Mouse (Mus musculus): ENCODE data around the gene Trio.

The Trio gene

DNA sequence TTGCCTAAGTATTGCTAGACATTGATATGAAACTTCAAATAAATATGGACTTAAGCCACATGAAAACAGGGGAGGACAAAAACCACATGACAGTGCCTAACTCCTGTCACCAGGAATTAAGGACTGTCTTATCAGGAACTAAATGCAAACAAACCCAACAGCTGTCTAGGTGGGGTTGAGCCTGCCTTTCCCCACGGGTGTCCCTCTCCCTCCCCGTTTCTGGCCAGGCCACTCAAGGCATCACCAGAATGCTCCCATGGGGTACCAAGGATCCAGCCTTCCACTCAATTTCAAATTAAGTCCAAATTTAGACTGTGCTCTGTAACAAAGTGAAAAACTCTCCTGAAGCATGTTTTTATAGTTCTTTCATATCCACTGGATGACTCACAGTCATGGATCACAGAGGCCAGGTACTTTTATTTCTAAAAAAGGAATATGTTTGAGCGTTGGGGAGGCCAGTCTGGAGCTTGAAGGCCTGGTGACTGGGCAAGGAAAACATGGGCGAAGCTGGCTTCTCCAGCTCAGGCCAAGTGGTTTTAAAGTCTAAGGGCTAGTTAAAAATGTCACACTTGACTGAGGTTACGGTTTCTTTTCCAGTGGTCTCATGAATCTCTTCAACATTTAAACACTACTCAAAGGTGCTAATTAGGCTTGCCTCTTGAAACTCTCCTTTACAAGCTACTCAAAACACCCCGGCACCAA lies 33.6 kb downstream of the Trio start:
- DNase-seq (ENCODE audit: low spot score), result no peak

DNA sequence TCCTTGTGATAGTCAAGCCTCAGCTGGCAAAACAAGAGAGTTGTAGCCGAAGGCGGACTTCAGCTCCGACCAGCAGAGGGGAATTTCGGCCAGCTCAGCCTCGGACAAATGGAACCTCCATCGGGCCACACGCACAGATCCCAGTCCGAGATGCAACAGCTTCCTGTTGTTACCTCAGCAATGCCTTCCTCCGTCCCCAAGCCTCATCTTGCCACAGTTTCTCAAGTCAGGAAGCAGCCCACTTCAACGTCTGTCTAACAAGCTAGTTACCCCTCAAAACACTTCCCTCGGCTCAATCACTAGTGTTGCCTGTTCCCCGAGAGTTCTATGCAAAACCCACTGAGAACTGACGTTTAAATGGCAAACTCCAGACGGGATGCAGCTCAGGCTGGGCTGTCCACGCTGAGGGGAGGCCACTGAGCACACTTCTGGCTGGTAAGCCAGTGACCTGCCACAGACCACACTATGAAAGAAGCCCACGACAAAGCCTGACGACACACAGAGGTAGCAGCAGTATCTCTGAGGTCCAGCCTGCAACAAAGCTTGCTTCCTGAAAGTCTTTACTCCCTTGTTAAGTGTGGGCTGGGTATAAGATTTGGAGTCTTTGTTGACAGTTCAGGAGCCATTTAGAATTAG lies 34.5 kb downstream of the Trio start:
- no peak for DNase-seq (ENCODE audit: low spot score)

DNA sequence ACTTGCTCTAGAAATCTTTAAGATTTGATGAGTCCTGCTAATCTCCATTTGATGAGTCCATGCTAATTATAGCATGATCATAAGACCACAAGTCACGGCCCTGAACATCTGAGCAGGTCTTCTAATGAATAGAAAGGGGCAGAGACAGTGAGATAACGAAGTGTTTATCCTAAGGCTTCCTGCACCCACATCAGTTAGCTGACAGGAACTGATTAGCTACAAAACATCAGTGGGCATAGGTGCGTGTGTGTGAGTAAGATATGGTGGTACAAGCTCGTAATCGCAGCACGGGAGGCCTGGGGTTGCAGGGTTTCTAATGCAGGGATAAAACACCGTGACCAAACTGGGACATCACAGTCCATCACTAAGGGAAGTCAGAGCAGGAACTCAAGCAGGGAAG lies 37.7 kb downstream of the Trio start:
- no peak for DNase-seq (ENCODE audit: low spot score)

DNA sequence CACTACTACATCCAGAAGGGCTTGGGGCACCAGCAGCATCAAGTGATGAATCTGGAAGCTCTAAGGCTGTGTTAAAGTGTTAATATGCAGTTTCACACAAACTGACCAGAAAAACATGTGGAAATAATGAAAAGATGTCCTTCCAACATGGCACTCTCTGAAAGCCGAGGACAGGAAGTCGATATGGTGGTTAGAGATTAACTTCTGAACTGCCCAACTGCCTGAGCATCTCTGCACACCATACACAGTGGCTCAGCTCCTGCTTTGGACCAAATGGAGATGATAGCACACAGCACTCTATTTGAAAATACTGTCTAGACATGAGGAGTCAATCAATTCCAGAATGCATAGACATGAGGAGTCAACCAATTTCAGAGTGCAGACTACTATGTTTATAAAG lies 40.8 kb downstream of the Trio start:
- DNase-seq (ENCODE audit: low spot score), result no peak

DNA sequence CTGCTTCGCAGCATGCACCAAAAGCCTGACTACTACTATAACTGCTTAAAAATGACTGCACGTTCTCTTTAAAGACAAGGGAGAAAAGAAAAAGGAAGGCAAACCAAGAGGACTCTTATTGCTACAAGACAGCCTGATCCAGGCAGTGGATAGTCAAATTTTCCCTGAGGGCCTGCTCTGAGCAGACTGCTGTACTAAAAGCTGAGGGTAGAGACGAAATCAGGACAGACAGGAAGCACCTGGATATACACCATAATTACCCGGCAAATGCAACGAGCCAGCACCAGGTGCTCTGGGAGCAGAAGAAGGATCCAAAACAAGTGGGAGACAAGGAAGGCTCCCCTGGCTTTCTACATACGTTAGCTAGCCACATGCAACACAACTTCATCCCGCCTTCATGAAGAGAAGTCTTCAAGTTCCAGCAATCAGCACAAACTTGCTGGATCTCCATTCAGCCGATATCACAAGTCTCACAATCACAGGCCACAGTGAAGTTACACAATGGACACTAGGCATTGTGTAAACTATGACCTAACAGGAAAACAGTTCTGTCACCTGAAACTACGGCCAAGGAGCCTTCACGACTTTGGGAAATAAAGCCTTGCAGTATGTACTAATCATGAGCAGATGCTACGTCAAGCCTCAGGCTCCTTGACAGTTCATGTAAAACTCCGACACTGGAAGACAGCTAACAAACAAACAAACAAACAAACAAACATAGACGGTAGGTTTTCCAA lies 43.7 kb downstream of the Trio start:
- DNase-seq (ENCODE audit: low spot score), result no peak

DNA sequence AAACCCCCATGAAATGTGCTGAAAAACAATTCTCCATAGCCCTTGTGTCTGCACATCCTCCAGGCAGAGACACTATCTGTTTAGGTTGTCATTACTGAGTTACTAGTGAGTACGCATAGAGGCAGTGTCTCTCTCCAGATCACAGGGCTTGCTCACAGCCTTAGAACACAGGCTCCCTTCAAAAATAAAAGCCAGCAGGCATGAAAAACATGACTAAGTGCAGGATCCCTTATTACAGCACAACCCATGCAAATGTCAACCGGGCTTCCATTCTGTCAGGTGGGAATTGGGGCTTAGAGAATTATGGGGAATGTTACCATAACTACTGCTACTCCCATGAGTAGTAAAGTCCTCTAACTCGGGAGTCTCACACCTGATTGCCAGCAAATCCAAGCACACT lies 44.4 kb downstream of the Trio start:
- no peak for DNase-seq (ENCODE audit: low spot score)

DNA sequence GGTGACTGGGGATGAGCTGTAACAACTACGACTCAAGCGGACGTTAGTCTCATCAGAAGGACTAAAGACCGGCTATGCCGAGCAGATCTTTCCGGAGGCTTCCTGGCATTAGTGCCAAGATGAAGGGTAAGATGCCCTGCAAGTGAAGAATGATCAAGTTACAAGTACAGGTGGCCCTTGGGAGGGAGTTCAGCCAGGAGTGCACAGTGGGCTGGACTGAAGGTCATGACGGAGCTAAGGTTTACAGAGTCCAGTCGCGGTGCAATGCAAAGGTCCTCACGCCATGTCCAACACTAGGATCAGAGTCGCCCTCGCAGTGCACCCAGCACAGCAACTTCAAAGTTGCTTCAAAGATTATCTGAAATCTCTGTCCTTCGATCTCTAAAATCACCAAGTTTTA lies 45.2 kb downstream of the Trio start:
- no peak for DNase-seq (ENCODE audit: low spot score)

DNA sequence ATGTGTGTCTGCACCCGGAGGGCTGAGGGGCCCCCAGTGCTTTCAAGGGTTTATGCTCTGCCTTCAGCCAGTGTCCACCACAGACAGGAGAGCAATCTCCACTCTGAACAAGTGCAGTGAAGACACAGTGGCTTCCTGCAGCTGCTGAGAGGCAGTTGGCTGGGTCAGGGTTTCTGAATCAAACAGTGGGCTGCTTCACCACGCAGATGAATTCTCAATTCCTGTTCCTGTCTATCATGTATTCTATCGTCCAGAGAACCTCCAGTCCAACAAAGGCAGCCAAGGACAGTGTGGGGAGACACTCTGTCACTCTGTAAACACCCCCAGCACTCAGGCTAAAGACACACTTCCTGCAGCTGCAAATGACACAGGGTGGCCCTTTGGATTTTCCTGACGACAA lies 48.7 kb downstream of the Trio start:
- DNase-seq (ENCODE audit: low spot score), result no peak

DNA sequence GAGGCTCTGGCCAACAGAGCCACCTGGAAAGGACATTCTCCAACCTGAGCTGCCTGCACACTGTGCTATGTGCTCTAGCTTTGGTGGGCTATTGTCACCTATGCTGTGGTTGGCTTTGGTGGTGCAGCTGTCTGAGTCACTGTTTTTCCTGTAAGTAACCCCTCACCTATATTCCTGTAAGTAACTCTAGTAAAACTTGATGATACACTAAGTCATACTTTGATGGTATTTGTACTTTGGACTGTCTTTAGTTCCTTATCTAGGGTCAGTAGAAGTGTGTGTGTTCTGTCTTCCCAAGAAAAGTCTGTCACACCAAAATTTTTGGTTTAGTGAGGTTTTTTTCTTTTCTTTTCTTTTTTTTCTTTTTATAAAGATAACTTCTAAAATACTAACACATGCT lies 49.3 kb downstream of the Trio start:
- no peak for DNase-seq (ENCODE audit: low spot score)

DNA sequence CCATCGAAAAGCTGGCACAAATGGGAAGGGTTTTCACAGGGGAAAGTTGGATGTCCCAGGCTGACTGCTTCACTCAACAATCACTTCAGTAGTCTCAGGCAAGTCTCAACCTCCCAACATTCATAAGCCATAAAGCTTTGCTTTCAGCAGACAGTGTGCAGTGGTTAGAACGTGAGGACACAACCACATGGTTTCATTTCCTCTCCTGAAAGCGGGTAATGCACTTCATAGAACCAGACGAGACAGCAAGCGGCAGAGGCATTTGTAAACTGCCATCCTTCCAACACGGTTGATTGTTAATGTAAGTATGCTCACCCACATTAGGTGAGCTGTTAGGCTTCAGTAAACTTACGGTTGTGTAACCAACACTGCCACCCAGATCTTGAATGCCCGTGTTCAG lies 51.0 kb downstream of the Trio start:
- no peak for DNase-seq (ENCODE audit: low spot score)

DNA sequence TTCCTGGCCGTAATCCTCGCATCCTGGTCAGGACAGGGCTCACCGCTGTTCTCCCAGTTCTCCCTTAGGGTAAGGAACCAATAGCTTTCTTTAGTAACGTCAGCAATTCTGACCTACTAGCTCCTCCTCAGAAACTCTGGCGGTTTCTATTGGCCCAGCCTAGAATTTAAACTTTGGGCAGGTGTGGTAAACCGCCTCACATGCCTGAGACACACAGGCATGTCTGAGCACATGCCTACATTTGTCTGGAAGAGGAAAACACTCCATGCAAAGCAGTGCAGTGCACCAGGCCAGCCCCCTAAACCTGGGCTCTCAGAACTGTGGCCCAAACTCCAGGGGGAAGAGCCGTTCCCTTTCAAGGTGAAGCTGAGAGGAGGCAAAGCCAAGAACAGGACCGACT lies 57.5 kb downstream of the Trio start:
- DNase-seq (ENCODE audit: low spot score), result no peak

DNA sequence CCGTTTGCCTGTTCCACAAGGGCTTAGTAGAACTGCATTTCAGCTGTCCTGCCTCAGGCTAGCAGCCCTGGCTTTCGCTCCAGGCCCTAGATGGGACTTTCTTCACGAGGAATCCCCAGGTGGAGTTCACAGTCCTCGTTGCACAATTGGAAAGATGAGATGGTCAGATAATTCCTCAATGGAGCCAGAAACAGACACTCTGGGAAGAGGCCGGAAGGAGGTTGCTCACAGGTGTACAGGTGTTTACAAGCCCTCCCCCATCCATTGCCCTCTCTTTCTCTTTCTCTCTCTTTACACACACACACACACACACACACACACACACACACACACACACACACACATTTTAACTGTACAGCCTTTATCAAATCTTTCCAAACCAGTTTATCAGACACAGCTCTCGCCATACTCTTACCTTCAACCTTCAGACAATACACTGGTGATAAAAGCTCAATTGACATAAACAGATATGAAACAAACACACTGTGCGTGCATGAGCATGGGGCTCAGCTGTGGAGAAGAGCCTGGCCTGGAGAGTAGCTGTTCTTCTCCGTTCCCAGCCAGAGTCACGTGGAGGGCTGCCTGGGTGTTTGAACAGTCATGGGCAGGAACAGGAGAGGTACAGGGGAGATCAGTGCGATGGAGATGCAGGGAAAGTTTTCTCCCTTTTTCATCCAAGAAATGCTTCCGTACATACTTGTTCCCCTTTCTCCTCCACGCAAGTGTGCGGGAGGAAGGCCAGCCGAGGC lies 58.3 kb downstream of the Trio start:
- no peak for DNase-seq (ENCODE audit: low spot score)

DNA sequence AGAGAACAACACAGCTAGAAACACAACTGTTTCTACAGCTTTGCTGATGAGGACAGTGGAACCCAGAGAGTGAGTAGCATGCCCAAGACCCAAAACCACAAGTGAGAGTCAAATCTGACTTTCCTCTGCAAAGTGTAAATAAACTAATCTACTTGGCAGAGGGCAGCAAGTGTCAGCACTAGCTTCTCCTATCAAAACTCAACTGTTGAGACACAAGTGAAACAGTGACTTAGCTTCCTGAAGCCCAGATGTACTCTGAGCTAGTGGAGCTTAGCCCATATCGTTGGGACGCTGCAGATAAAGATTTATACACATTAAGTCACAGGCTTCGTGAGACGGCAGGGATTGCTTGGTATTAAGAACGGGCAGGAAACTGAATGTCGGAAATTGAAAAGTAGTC lies 60.8 kb downstream of the Trio start:
- DNase-seq (ENCODE audit: low spot score), result no peak

DNA sequence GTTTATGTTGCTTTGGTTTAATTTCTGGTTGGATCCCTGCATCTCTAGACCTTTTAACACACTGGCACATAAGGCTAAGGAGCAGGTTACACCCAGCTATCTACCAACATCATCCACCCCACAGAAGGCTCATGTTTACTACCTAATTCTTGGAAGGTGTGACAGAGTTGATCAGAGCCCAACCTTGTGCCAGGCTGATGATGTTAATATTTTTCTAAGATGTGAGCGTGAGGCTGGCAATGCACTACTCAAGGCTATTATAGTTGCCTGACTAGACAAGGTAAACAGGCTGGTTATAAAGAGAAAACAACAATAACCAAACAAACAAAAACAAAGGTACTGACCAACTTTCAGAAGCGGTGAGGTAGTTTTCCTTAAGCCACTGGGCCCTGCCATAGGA lies 62.1 kb downstream of the Trio start:
- no peak for DNase-seq (ENCODE audit: low spot score)

DNA sequence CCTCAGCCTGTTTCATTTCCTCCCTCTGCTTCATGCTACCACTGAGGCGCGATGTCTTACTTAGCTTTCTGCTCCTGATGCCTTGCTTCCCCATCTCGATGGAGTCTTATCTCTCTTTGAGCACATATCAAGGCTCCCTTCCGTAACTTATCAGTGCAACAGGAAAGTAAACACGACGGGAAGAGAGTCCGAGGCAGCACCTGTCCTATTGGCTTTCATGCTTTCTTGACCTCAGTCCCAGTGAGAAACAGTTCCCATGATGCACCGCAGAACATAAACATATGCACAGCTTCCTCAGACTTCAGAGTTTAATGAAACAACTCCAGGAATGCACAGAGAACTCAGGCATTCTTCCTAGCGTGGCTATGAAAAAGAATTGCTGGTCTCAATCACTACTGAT lies 65.0 kb downstream of the Trio start:
- DNase-seq (ENCODE audit: low spot score), result no peak

DNA sequence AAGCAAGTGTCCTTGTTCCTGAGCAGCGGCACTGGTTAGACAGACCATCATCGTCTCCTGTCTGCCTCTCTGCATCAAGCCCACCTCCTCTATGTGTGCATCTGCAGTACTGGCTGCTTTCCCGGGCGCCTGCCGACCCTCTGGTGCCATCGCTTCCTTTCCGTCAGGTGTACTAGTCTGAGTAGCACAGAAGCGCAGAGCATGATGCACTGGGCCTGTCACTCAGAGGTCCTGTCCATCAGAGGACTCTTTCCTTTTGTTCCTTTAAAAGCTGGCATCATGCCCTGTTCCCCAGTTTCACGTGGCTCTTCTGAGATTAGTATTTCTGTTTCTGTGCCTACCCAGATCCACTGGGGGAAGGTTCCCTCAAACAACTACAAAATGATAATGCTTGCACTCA lies 67.8 kb downstream of the Trio start:
- no peak for DNase-seq (ENCODE audit: low spot score)

DNA sequence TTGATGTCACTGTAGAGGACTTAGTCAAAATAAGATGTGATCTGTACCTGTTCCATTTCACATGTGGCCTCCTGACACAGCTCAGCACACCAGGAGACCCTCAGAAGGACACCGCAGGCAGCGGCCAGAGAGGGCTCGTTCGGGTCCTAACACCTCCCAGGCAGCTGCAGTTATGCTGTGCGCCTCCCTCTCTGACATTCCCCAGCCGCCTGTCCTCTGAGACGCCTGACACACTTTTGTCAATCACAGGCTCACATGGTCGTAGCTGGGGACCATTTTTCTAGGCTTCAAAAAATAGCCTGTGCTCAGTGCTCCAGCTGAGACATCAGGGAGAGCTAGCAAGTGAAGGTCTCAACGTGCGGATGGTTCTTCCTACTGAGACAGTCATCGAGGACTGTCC lies 70.0 kb downstream of the Trio start:
- no peak for DNase-seq (ENCODE audit: low spot score)

DNA sequence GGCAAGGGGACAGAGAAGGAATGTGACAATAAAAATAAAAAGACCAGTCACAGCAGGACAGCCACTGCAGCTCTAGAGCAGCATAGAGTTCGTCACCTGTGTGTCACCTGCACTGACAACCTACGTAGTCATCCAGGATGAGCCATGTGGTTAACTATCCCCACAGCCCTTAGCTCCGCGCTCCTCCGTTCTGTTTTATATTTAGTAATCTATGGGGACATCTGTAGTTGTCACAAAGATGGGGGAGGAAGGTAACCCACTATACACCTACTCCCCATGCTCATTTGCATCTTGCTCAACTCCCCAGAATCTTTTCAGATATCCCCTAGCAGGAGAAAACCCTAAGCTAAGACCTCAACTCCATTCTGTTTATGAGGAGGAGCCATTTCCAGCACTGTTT lies 71.3 kb downstream of the Trio start:
- no peak for DNase-seq (ENCODE audit: low spot score)

DNA sequence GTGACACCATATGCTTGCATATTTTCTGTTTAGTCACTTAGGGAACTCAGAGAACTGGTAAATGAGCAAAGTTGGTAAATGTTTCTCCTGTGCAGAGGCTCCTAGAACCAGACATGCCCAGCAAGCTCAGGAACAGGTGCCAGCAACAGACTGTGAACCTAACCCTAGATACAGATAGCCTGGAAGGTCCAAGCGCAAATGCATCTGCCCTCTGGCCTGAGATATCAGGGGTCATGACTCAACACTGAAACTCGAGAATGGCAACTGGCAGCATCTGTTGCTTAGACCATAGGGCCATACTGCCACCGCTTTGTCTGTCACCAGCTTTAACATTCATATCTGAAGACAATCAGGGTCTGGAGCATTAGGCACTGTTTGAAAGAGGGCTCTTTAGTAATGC lies 72.1 kb downstream of the Trio start:
- no peak for DNase-seq (ENCODE audit: low spot score)

DNA sequence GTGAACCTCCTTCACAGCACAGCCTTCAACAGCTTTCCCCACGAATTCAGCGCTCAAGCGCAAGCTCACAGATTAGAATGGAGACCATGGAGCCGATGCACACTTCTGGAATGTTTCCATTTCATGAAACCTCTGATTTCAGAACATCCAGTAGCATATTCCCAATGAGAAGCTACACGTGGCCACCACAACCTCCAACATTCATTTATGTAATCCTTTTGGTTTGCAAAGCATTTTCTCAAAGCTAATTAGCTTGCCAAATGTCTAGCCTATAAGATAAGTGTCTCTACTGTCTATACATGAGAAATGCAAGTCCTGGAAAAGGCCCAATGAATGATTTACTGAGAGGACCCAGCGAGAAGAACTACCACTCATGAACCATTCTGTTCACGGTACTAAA lies 74.5 kb downstream of the Trio start:
- no peak for DNase-seq (ENCODE audit: low spot score)

DNA sequence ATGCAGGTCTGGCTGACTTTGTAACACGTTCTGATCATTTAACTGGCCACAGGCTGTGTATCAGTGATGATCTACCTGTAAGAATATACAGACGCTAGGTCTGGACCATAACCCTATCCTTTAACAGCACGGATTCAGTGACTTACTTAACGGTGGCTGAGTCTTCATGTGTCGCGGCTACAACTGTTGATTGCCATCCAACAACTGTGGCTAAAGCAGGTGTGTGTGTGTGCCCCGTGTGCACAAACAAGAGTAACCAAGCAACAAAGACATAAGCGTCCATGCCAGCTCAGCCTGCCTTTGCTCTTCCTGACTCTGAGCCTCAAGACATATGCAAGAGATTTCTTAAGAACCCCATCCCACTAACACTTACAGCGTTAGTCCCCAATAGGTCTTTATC lies 76.5 kb downstream of the Trio start:
- DNase-seq (ENCODE audit: low spot score), result no peak

DNA sequence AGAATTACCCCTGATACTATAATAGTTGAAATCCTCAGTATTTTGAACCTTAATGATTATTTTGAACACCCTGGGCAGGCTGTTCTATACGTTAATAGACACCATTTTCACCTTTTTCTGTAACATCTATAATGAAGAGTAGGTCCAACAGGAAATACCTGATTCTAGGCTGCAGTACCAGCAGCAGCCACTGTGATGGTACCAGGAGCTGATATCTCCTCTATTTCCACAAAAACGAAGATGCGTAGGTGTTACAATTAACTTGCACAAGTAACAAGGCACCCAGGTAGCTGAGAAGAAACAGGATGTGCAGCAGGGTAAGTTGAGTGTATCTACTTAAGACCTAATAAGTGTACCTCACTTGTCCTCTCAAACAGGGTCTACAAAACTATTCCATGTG lies 77.8 kb downstream of the Trio start:
- DNase-seq (ENCODE audit: low spot score), result no peak

DNA sequence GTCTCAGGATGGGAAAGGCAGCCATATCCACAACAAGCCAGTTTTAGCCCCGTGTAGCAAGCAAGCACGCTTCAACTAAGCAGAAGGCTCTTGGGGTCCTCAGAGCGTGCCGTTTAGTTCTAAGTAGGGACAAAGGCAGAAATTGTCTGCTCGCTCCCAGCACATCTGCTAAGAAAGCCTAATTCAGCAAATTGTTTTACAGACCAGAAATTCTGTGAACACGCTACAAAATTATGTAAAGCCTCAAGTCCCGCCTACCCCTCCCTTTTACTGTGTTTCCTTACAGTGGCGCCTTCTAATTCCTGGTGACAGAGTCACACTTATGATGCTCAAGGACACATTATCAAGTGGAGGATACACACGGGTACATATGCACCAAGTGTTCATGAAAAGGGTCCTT lies 80.1 kb downstream of the Trio start:
- DNase-seq (ENCODE audit: low spot score), result no peak

Data from c-Kit-positive CD71-positive TER-119-positive erythroid progenitor cells, embryonic 14.5 days (primary cell).